Mouse (Mus musculus): ENCODE measurements around the gene Ndufv1.

- TF ChIP-seq CTCF (IDR thresholded peaks at IDR 0.05; ENCODE audit: low read depth, low read length) (no peak), GATA1 (IDR thresholded peaks at IDR 0.05; ENCODE audit: borderline replicate concordance, low read length) (no peak), POLR2AphosphoS5 (IDR thresholded peaks at IDR 0.05; ENCODE audit: insufficient replicate concordance, low read depth, low read length) (no peak), GATA2 (IDR thresholded peaks at IDR 0.05; ENCODE audit: borderline replicate concordance, low read depth, low read length) (no peak), TAL1 (conservative IDR thresholded peaks at IDR 0.05; ENCODE audit: low read depth, low read length) (no peak)
These were observed 38.4 kb upstream of the Ndufv1 start for GRCm38 (mm10) chr19:4051016-4051415.
